Mouse (Mus musculus): ENCODE data around the gene Gbp10.

DNA sequence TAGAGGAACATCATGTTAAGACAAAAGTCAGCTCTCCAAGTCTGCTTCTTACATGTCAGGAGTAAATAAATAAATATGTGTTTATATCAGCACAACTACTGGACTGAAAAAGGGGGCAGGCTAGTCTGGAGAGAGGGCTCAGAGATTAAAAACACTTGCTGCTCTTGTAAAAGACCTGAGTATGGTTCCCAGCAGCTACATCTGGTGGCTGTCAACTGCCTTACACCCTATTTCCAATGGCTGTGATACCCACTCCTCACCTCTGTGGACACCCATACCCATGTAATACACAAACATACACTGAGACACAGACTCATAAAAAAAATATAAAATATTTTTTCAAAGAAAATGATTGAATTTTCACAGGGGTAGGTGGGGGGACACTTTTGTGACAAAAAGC, 13.2 kb upstream of the Gbp10 start:
- no peak for TF ChIP-seq POLR2A (IDR thresholded peaks at IDR 0.05; ENCODE audit: low read depth, low read length)
- TF ChIP-seq CTCF (IDR thresholded peaks at IDR 0.05; ENCODE audit: extremely low read depth, insufficient read depth, insufficient read length, insufficient replicate concordance): no peak

Data from spleen, adult 2 months (tissue).